Mouse (Mus musculus) intestine, embryonic 14.5 days (tissue): ENCODE data around the gene Tmem262. TPM values are rescaled to one million over a fixed set of nuclear protein-coding genes. Genes with fewer than 3 reads are reported as not detected.

ENCODE experiments used
- ATAC-seq: fragments of 200-750 bp; cut with Nextera tagmentation; replicated peaks from 2 replicates; pipeline ENCODE4 v1.8.0; 2017; ENCODE audit warnings: low read depth, moderate number of reproducible peaks, moderate TSS enrichment, moderate library complexity; ENCODE audit not compliant: low FRiP score, low TSS enrichment
- DNase-seq: peaks from one replicate; pipeline ENCODE4 v3.0.0-alpha.2; 2018; ENCODE audit warnings: low spot score
- H3K27ac ChIP-seq: fragments of 300-500 bp; sonication (generic); 2 replicates; pipeline ENCODE4 v1.5.1; 2014; ENCODE audit warnings: low read depth, mild to moderate bottlenecking, control low read depth
- H3K27me3 ChIP-seq: fragments of 300-500 bp; sonication (generic); replicated peaks from 2 replicates; pipeline ENCODE4 v1.6.1; 2014; ENCODE audit warnings: low read length, control low read depth; ENCODE audit not compliant: control insufficient read depth, insufficient read depth
- H3K36me3 ChIP-seq: fragments of 300-500 bp; sonication (generic); 2 replicates; pipeline ENCODE4 v1.6.1; 2014; ENCODE audit warnings: low read length, control low read depth; ENCODE audit not compliant: control insufficient read depth, insufficient read depth
- H3K4me1 ChIP-seq: fragments of 300-500 bp; sonication (generic); replicated peaks from 2 replicates; pipeline ENCODE4 v1.6.1; 2014; ENCODE audit warnings: low read length, control low read depth, mixed read lengths; ENCODE audit not compliant: control insufficient read depth, insufficient read depth
- H3K4me2 ChIP-seq: fragments of 300-500 bp; sonication (generic); 2 replicates; pipeline ENCODE4 v1.6.1; 2014; ENCODE audit warnings: low read length
- H3K4me3 ChIP-seq: fragments of 300-500 bp; sonication (generic); 2 replicates; pipeline ENCODE4 v1.5.1; 2014; ENCODE audit warnings: low read depth, low read length, control low read depth, mixed read lengths
- H3K9ac ChIP-seq: fragments of 300-500 bp; sonication (generic); 2 replicates; pipeline ENCODE4 v1.6.1; 2014; ENCODE audit warnings: mild to moderate bottlenecking, low read length
- H3K9me3 ChIP-seq: fragments of 300-500 bp; sonication (generic); 2 replicates; pipeline ENCODE4 v1.6.1; 2016; ENCODE audit warnings: low read length, control low read depth; ENCODE audit not compliant: control insufficient read depth
- WGBS: fragments of 180-500 bp; shearing (Covaris S2); extraction: QIAGEN DNeasy Blood & Tissue Kit; methylation state at CpG from one replicate; pipeline ENCODE4 v1.1.7; 2014; 5-methylcytosine and 5-hydroxymethylcytosine counted together
- polyA plus RNA-seq: library from polyadenylated mRNA; unstranded; fragments of >200 nt; fragmentation: Nextera tagmentation; extraction: Ambion mirVana; gene quantifications from 2 replicates; pipeline ENCODE4 v1.2.1, GENCODE M21; 2014

Gene Tmem262
- polyA plus RNA-seq, 1 experiment from 2014 or later = not detected

- Histone ChIP-seq H3K27me3 (no peaks in the 10 kb centered on the region), H3K4me2 (no peak overlapping the region), H3K9me3 (no peaks in the 10 kb centered on the region), H3K9ac (no peak overlapping the region), H3K36me3 (no peaks in the 10 kb centered on the region), H3K4me3 (no peak overlapping the region), H3K4me1 (no peaks in the 10 kb centered on the region), H3K27ac (no peak overlapping the region)
- ATAC-seq (peak; percentile 48), DNase-seq (no peak)
- 72% methylated on average over 4 of the region's 4 CpGs for WGBS
Measured at GRCm38 (mm10) chr19:6104476-6104875, 24.6 kb downstream of the Tmem262 start.

- H3K9ac ChIP-seq = no peak within 1 kb of the TSS
- no peak within 1 kb of the TSS for H3K4me2 ChIP-seq
- H3K27me3 ChIP-seq = no peaks in the 10 kb centered on the region
- DNase-seq (no peak), ATAC-seq (no peak)
- no peaks in the 10 kb centered on the region for H3K36me3 ChIP-seq
- H3K4me1 ChIP-seq = no peaks in the 10 kb centered on the region
- H3K4me3 ChIP-seq = no peak within 1 kb of the TSS
- H3K9me3 ChIP-seq = no peaks in the 10 kb centered on the region
- 81% methylated on average over 7 of the region's 7 CpGs for WGBS
- no peak within 1 kb of the TSS for H3K27ac ChIP-seq
Measured at GRCm38 (mm10) chr19:6105586-6105985, 25.8 kb downstream of the Tmem262 start, which contains the start of gene Naaladl1. Naaladl1 (plus strand) TSS chr19:6105782.

GRCm38 (mm10) chr19:6113116-6113515, 33.3 kb downstream of the Tmem262 start:
- Histone ChIP-seq H3K36me3 (peaks cover 34% of the 10 kb centered on the region), H3K4me3 (no peak overlapping the region), H3K4me1 (peaks cover 8% of the 10 kb centered on the region; the same call in 1 of the 2 replicates), H3K4me2 (no peak overlapping the region), H3K9me3 (no peaks in the 10 kb centered on the region), H3K27me3 (no peaks in the 10 kb centered on the region), H3K9ac (0 out of 2 replicates have a peak overlapping the region, but pooled peaks have one; percentile 10), H3K27ac (no peak overlapping the region)
- DNase-seq (no peak), ATAC-seq (no peak)
- 53% methylated on average over 6 of the region's 6 CpGs for WGBS

- Histone ChIP-seq H3K36me3 (peaks cover 37% of the 10 kb centered on the region), H3K4me2 (peak overlapping the region; percentile 76), H3K9ac (no peak overlapping the region), H3K27ac (no peak overlapping the region), H3K4me3 (no peak overlapping the region), H3K27me3 (no peaks in the 10 kb centered on the region), H3K4me1 (peaks cover 12% of the 10 kb centered on the region; the same call in 1 of the 2 replicates), H3K9me3 (no peaks in the 10 kb centered on the region)
- WGBS = 88% methylated on average over 15 of the region's 15 CpGs
- DNase-seq (no peak), ATAC-seq (no peak)
Measured at GRCm38 (mm10) chr19:6116113-6116850, 36.4 kb downstream of the Tmem262 start.

- Histone ChIP-seq H3K36me3 (peaks cover 36% of the 10 kb centered on the region), H3K9ac (peak overlapping the region; percentile 83), H3K4me3 (peak overlapping the region; percentile 89), H3K4me1 (peaks cover 12% of the 10 kb centered on the region; the same call in 1 of the 2 replicates), H3K4me2 (peak overlapping the region; percentile 76), H3K9me3 (no peaks in the 10 kb centered on the region), H3K27ac (peak overlapping the region; percentile 95), H3K27me3 (no peaks in the 10 kb centered on the region)
- WGBS = 3% methylated on average over 32 of the region's 32 CpGs
- no peak for DNase-seq
- no peak; the same call in 1 of the 2 replicates for ATAC-seq
Measured at GRCm38 (mm10) chr19:6117346-6117985, 37.6 kb downstream of the Tmem262 start.

- Histone ChIP-seq H3K4me1 (peaks cover 12% of the 10 kb centered on the region; the same call in 1 of the 2 replicates), H3K36me3 (peaks cover 34% of the 10 kb centered on the region), H3K27ac (peak within 1 kb of the TSS; percentile 95), H3K4me3 (peak within 1 kb of the TSS; percentile 89), H3K9ac (peak within 1 kb of the TSS; percentile 83), H3K9me3 (no peaks in the 10 kb centered on the region), H3K27me3 (no peaks in the 10 kb centered on the region), H3K4me2 (peak within 1 kb of the TSS; percentile 76)
- WGBS = under 1% methylated on average over 70 of the region's 77 CpGs
- DNase-seq = peak; percentile 90
- peak; percentile 85 for ATAC-seq
Measured at GRCm38 (mm10) chr19:6117986-6118676, 38.3 kb downstream of the Tmem262 start, which contains the start of gene Sac3d1. Sac3d1 (minus strand) TSS chr19:6118650.

GRCm38 (mm10) chr19:6118677-6119185, 38.9 kb downstream of the Tmem262 start:
- peak overlapping the region; percentile 76 for H3K4me2 ChIP-seq
- H3K4me1 ChIP-seq = peaks cover 12% of the 10 kb centered on the region; the same call in 1 of the 2 replicates
- H3K27ac ChIP-seq = peak overlapping the region; percentile 95
- DNase-seq (no peak), ATAC-seq (peak; percentile 44)
- H3K36me3 ChIP-seq = peaks cover 31% of the 10 kb centered on the region
- peak overlapping the region; percentile 83 for H3K9ac ChIP-seq
- no peaks in the 10 kb centered on the region for H3K27me3 ChIP-seq
- H3K4me3 ChIP-seq = peak overlapping the region; percentile 89
- no peaks in the 10 kb centered on the region for H3K9me3 ChIP-seq
- WGBS = under 1% methylated on average over 8 of the region's 8 CpGs

- H3K9me3 ChIP-seq = no peaks in the 10 kb centered on the region
- H3K27ac ChIP-seq = no peak overlapping the region
- H3K9ac ChIP-seq = peak overlapping the region; percentile 27; the same call in 1 of the 2 replicates
- H3K4me3 ChIP-seq = 0 out of 2 replicates have a peak overlapping the region, but pooled peaks have one; percentile 8
- DNase-seq (peak; percentile 65), ATAC-seq (peak; percentile 12)
- peaks cover 4% of the 10 kb centered on the region; the same call in 1 of the 2 replicates for H3K36me3 ChIP-seq
- H3K27me3 ChIP-seq = no peaks in the 10 kb centered on the region
- peaks cover 11% of the 10 kb centered on the region; the same call in 1 of the 2 replicates for H3K4me1 ChIP-seq
- H3K4me2 ChIP-seq = peak overlapping the region; percentile 22; the same call in 1 of the 2 replicates
- WGBS = 31% methylated on average over 16 of the region's 19 CpGs
Measured at GRCm38 (mm10) chr19:6121761-6122160, 41.9 kb downstream of the Tmem262 start.
